Mouse (Mus musculus) cerebellum, postnatal 36 days (tissue): ENCODE data around the gene Otop3.

Experiments used
- DNase-seq, 2 experiments: peaks; one replicate each; pipeline ENCODE4 v3.0.0; 2021 to 2022; ENCODE audit warnings: mixed read lengths in 2 of 2

The Otop3 gene

DNA sequence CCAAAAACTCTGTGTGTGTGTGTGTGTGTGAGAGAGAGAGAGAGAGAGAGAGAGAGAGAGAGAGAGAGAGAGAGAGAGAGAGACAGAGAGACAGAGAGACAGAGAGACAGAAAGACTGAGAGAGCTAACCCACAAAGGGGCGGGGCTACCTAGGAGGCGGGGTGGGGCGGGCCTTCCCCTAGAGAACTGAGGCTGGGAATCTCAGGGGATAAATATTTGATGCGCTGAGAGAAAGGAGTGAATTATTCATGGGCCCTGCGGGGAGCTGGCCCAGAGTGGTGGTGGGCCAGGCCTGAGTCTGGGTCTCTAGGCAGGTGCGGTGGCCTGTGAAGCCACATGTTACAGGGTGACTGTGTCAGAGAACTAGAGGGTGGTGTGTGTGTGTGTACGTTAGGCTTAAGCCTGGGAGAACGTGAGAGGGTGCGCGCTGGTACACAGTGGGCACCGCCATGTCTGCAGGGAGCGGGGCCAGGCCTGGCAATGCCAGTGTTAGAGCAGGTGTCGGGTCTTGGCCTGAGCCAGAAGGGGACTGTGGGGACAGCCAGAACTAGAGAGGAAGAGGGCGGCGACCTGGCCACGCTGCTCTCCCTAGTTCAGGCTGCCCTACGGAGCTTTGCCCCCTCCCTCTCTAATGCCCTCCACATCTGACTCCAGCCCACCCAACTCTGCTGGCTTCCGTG, 14.7 kb upstream of the Otop3 start:
- DNase-seq = peak; percentile 35 to 51

DNA sequence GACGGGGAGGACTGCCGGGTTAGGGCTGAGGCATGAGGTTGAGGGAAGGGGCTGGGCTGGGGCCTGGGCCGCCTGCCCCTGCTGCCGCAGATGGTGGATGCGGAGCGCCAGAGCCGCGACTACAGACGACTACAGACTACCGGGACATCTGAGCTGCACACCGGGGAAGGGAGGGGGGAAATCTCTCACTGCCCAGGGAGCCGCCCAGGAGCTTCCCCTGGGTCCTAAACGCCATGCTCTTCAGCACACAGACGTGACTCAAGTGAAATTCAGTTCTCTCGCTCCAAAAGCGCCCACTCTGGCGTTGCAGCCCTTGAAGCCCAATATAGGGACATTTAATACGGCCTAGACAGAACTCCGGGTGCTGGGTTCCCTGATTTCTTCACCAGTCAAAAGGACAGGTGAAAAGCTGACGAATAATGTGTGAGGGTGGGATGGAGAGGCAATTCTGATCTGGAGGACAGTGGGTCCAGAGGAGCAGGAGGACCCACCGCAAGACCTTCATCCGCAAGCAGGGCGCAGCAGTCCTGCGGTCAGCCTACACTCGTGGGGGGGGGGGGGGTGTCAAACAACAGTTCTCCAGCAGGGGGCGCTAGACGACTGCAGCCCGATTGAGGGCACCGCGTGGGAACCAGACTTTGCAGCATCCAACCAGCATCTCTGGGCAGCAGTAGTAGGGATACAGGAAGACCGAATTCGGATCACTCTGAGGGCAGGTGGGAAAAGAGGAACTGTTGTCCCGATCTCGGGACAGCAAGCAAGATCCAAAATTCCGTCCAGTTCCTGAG, 12.4 kb upstream of the Otop3 start, which contains the start of gene Ush1g:
Gene Ush1g (minus strand): TSS at position 136 of the 788 bp plus-strand sequence.
- DNase-seq = peak; percentile 65 to 71

- no peak for DNase-seq
Measured at GRCm38 (mm10) chr11:115323354-115323753, 11.2 kb upstream of the Otop3 start.

DNA sequence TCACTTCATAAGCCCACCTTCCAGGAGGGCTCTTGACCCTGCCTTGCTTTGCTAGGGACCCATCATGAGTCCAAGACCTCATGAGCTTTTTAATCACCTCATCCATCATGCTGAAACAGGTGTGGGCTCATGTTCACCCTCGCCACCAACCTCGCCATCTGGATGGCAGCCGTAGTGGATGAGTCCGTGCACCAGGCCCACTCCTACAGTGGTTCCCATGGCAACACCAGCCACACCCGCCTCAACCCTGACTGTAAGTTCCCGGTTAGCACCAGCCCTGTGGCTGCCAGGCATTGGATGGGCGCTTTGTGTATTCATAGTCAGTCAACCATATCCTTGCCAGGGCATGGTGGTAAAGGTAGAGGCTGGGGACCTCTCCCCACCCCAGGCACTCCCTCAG, 7.8 kb upstream of the Otop3 start:
- DNase-seq = no peak

GRCm38 (mm10) chr11:115329339-115329738, 5.2 kb upstream of the Otop3 start:
- DNase-seq = no peak

DNA sequence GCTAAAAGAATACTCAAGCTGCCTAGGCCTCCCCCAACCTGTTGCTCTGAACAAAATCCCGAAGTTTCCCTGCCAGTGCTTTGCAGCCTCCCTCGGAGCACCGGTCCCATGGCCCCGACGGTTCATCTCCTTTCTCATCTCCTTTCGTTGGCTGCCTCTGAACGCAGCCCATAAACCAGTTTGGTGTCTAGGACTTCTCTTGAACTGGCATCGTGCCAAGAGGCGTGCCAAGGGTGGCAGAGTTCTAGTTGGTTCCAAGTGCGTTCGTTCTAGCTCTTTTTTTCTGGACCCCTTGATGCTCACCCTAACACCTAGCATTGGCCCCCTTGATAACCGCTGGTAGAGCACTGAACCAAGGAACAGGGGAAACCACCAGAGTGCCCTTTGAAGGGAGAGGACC, 692 bp downstream of the Otop3 start:
- no peak for DNase-seq

- DNase-seq = no peak
Measured at GRCm38 (mm10) chr11:115336115-115336514, 1.6 kb downstream of the Otop3 start.

DNA sequence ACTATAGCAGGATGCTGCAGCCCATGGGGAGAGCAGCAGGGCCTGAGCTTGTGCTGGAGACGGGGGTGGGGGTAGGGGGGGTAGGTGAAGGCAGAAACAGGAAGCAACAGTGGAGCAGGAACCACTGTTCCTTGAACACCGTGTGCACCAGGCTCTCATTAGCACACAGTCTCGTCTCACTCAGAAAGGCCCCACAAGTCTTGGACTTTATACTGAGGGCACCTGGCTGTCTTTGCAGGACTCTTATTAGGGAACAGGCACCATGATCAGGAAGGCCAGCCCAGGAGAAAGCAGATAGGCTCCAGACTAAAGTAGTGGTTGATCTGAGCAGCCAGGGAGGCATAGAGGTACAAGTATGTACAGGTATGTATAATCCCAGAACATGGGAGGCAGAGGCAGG, 2.8 kb downstream of the Otop3 start:
- no peak for DNase-seq

DNA sequence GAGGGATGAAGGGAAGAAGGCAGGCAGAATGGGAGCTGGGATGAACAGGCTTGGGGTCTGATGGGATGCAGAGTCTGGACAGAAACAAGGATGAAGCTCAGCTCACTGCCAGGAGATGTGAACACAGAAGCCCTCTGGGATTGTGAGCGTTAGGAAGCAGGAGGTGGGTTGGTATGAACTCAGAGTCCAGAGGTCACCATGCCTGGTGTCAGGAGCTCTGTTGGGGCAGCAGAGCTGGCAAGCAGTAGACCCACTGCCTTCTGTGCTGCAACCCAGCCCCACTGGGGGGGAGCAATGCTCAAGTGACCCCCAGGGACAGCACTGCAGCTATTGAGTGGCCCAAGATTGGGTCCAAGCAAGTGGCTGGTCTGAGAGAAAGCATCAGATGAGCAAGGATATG, 3.3 kb downstream of the Otop3 start:
- no peak for DNase-seq

DNA sequence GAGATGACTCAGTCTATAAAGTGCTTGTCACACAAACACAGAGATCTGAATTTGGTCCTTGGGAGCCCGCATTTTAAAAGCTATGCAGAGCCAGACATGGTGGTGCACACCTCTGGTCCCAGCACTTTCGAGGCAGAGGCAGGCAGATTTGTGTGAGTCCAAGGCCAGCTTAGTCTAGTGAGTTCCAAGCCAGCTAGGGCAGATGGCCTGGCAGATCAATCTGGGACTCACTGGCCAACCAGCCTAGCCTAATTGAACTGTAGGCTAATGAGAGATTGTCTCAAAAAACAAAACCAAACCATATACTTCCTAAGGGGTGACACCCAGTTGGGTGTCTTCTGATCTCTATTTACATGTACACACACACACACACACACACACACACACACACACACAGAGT, 6.7 kb downstream of the Otop3 start:
- no peak for DNase-seq

DNA sequence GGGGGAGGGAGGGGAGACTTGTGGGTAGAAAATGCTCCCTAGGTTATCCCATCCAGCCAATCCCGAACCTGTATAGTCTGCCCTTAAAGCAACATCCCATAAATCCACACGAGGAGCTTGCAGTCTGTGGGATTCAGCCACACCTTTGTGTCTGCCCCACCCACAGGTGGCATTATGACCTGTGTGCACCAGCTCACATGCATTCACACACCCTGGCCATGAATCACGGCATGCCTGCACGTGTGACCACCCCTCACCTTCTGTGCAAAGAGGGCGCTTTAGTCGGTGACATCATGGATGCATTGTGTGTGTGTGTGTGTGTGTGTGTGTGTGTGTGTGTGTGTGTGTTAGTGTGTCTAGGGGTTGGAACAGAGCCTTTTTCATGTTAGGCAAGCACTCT, 7.3 kb downstream of the Otop3 start:
- DNase-seq = no peak

- no peak for DNase-seq
Measured at GRCm38 (mm10) chr11:115344967-115345366, 10.4 kb downstream of the Otop3 start.

GRCm38 (mm10) chr11:115345515-115345914, 11.0 kb downstream of the Otop3 start:
- DNase-seq = no peak

DNA sequence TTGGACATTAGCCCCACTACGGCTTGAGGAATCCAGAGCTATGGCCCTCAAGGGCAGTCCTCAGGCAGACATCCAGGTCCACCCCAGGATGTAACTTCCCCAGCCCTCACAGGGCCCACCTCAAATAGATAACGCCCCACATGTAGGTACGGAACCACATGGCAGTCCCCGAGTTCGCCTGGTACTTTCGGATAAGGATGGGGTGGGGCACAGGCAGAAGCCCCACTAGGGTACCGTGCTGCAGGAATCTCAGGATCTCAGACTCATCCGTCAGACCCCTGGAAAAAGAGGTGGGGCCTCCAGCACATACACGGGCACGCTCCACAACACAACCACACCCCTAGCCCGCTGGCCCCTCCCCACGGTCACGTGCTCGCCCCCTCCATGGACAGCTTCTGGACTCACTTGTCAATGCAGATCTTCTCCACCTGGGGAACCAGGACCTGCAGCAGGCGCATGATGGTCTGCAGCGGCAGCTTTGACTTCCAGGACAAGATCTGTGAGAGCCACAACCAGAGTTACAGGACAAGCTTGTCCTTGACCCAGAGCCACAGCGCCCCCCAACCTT, 14.2 kb downstream of the Otop3 start:
- no peak for DNase-seq

DNA sequence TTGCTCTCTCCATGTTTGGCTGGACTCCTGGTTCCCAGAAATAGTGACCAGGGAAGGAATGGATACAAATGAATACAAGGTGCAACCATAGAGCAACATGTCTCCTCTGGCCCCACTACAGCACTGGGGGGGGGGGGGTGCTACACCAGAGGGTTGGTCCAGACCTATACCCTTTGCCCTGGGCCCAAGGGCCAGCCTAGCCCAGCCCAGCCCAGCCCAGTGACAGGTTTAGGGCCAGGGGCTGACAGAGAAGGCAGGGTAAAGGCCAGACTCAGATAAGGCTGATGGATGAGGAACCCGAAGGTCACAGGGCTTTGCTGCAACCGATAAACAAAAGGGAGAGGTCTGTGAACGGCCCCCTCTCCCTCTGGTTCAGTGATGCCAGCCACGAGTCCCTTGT, 15.4 kb downstream of the Otop3 start:
- DNase-seq = no peak

GRCm38 (mm10) chr11:115353375-115353774, 18.8 kb downstream of the Otop3 start:
- DNase-seq = no peak

DNA sequence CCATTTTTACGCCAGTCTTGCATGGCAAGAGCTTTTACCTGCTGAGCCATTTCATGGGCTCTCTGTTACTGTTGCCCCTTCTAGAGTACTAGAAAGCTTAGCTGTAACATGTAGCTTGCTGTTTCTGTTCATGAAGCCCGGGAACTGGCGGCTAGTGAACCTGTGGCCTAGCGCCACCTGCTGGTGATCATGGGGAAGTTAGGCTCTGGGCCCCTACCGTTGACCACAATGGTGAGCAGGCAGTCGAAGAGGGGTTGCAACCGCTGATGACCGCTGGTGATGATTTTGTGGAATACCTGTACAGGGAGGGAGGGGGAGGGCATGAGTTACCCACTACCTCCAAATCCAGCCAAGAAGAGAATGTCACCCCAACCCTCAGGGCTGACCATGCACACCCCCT, 19.7 kb downstream of the Otop3 start:
- peak; percentile 75 for DNase-seq

DNA sequence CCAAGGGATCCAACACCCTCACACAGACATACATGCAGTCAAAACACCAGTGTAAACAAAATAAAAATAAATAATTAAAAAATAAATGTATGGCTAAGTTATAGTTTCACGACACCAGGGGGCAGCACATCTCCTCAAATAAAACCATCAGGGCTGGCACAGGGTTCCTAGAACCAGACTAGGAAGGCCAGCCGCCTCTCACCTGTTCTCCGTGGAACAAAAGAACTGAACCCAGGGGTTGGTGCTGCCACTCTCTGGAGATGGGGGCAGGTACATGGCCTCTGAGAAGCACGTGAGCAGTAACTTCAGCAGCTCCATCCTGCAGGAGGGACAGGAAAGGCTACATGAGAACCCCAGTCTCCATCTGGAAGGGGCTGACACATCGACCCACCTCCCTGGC, 23.9 kb downstream of the Otop3 start:
- DNase-seq = peak; percentile 84 to 88

GRCm38 (mm10) chr11:115359293-115359692, 24.8 kb downstream of the Otop3 start:
- no peak for DNase-seq

DNA sequence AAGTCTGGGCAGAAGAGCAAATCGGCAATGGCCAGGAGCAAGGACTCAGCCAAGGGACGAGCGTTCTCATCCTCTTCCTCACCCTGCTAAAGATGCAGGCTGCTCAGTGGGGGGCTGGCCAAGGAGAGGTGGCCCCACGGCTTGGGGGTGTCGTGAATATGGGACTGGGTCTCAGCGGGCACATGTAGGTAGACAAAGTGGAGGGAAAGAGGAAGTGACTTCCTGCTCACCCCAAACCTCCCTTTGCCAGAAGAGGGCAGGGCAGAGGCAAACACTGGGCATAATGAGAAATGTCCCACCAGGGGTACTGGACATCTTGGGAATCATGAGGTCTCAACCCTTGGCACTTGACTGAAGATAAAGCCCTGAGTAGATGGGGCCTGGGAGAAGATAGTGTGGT, 25.2 kb downstream of the Otop3 start:
- no peak for DNase-seq

DNA sequence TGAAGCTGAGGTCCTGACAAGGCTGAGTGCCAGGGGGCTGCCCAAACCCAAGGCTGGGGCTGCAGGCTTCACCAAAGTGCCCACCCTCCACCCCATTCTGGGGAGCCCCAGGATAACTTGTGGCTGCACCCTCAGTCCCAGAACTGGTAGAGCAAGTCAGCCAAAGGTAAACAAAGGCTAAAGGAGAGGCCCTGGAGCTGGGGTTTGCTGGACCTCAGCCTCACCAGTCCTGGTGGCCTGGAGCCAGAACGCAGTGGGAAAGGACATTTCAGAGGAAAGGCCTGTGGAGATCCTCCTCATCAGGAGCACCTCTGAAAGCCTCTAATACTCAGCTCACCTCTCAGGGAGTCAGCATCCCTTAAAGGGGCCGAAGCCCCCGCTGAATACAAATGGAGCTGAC, 29.6 kb downstream of the Otop3 start:
- peak in 1 of 2 experiments; percentile 37 for DNase-seq

GRCm38 (mm10) chr11:115366039-115366705, 31.6 kb downstream of the Otop3 start:
- DNase-seq = peak; percentile 43 to 44

- DNase-seq = peak; percentile 57 to 60
Measured at GRCm38 (mm10) chr11:115366706-115367394, 32.3 kb downstream of the Otop3 start.
